Mouse (Mus musculus) telencephalon, adult 2 months (tissue): ENCODE data around the gene Spon1.

Source experiments
- DNase-seq: peaks from one replicate; pipeline ENCODE4 v3.0.0-alpha.2; 2011; ENCODE audit warnings: low read depth, low spot score

Spon1 gene

GRCm38 (mm10) chr7:114086021-114086710, 320.4 kb downstream of the Spon1 start:
- no peak for DNase-seq

GRCm38 (mm10) chr7:114087341-114087740, 321.5 kb downstream of the Spon1 start:
- DNase-seq = no peak

GRCm38 (mm10) chr7:114087986-114088385, 322.2 kb downstream of the Spon1 start:
- no peak for DNase-seq

- DNase-seq = no peak
Observed at GRCm38 (mm10) chr7:114088918-114089317, 323.1 kb downstream of the Spon1 start.

- no peak for DNase-seq
Observed at GRCm38 (mm10) chr7:114090231-114090630, 324.4 kb downstream of the Spon1 start.

- no peak for DNase-seq
Observed at GRCm38 (mm10) chr7:114090892-114091545, 325.2 kb downstream of the Spon1 start.
